Mouse (Mus musculus): Measurements from ENCODE around the gene Slamf6. TPM values are rescaled to one million over a fixed set of nuclear protein-coding genes. Genes with fewer than 3 reads are reported as not detected.

Gene Slamf6
- polyA plus RNA-seq (2014; fragmentation: Illumina TruSeq; extraction: RNeasy Lipid Tissue Mini Kit (QIAGEN cat#74804); ENCODE audit: low read depth, low replicate concordance) = 3.3 TPM

DNA sequence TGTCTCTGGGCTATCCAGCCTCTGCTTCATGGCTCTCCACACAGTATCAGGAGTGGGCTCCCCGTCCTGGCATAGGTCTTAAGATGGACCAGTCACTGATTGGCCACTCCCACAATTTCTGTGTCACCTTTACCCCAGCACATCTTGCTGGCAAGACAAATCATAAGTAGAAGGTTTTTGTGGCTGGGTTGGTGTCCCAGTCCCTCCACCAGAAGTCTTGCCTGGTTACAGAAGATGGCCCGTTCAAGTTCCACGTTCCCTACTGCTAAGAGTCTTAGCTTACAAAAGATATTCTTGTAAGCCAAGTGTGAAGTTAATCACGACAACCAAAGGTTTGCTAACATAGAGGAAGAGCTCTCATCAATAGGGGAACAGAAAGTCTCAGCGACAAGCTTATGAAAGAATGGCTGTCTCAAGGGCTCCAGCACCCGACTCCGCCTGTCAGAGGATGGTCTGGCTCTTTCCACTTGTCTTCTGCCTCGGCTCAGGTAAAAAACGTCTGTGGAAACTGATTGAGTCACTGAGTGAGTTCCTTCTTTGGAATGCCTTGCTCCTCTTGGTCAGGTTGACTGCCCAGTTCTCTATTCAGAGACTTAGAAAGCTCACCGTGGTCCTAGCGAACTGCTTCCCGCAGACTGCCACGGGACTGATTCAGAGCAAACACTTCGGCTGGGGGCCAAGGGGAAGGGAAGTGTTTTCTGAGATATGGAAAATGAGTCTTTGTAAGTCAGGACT is at the start of gene Slamf6:
Gene Slamf6 (plus strand): TSS at position 211 of the 735 bp plus-strand sequence.

DNA sequence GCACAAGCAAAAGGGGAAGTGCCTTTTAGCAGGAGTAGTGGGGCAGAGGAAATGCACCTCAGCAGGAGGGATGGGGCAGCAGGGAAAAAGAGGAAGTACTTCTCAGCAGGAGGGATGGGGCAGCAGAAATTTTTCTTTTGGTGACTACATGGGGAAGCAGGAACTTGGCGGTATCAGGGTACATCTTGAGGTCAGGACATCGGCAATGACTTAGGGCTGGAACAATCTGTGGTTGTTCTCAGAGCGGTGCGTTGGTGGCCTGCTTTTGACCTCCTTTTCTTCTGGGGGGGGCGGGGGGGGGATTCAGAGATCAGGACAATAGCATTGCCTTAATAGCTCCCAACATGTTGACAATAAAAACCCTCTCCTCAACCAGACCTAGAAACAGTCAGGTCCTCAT is 22.0 kb upstream of the Slamf6 start, which contains the start of gene Gm10521:
Gene Gm10521 (plus strand): TSS at position 301 of the 400 bp plus-strand sequence.

Other genes starting within 250 kb of the Slamf6 start
- 14.1 TPM for gene Cd48, start 235.5 kb upstream of the Slamf6 start, polyA plus RNA-seq (2014; fragmentation: Illumina TruSeq; extraction: RNeasy Lipid Tissue Mini Kit (QIAGEN cat#74804); ENCODE audit: low read depth, low replicate concordance)
- gene Slamf1, start 150.4 kb upstream of the Slamf6 start, polyA plus RNA-seq (2014; fragmentation: Illumina TruSeq; extraction: RNeasy Lipid Tissue Mini Kit (QIAGEN cat#74804); ENCODE audit: low read depth, low replicate concordance) = 0.11 TPM
- 10.0 TPM for gene Cd84, start 77.8 kb upstream of the Slamf6 start, polyA plus RNA-seq (2014; fragmentation: Illumina TruSeq; extraction: RNeasy Lipid Tissue Mini Kit (QIAGEN cat#74804); ENCODE audit: low read depth, low replicate concordance)
- 0.86 TPM for gene Gm10521, start 21.9 kb upstream of the Slamf6 start, polyA plus RNA-seq (2014; fragmentation: Illumina TruSeq; extraction: RNeasy Lipid Tissue Mini Kit (QIAGEN cat#74804); ENCODE audit: low read depth, low replicate concordance)
- 4.7 TPM for gene Vangl2, start 110.9 kb downstream of the Slamf6 start, polyA plus RNA-seq (2014; fragmentation: Illumina TruSeq; extraction: RNeasy Lipid Tissue Mini Kit (QIAGEN cat#74804); ENCODE audit: low read depth, low replicate concordance)
- gene Nhlh1, start 140.1 kb downstream of the Slamf6 start, polyA plus RNA-seq (2014; fragmentation: Illumina TruSeq; extraction: RNeasy Lipid Tissue Mini Kit (QIAGEN cat#74804); ENCODE audit: low read depth, low replicate concordance) = not detected
- gene Copa, start 165.0 kb downstream of the Slamf6 start, polyA plus RNA-seq (2014; fragmentation: Illumina TruSeq; extraction: RNeasy Lipid Tissue Mini Kit (QIAGEN cat#74804); ENCODE audit: low read depth, low replicate concordance) = 188 TPM
- 134 TPM for gene Ncstn, start 165.3 kb downstream of the Slamf6 start, polyA plus RNA-seq (2014; fragmentation: Illumina TruSeq; extraction: RNeasy Lipid Tissue Mini Kit (QIAGEN cat#74804); ENCODE audit: low read depth, low replicate concordance)
- 124 TPM for gene Pex19, start 209.2 kb downstream of the Slamf6 start, polyA plus RNA-seq (2014; fragmentation: Illumina TruSeq; extraction: RNeasy Lipid Tissue Mini Kit (QIAGEN cat#74804); ENCODE audit: low read depth, low replicate concordance)
- 109 TPM for gene Dcaf8, start 230.6 kb downstream of the Slamf6 start, polyA plus RNA-seq (2014; fragmentation: Illumina TruSeq; extraction: RNeasy Lipid Tissue Mini Kit (QIAGEN cat#74804); ENCODE audit: low read depth, low replicate concordance)

Data from adipose tissue, adult 10 weeks (tissue).